Mouse (Mus musculus): ENCODE data around the gene Ltc4s.

The Ltc4s gene

DNA sequence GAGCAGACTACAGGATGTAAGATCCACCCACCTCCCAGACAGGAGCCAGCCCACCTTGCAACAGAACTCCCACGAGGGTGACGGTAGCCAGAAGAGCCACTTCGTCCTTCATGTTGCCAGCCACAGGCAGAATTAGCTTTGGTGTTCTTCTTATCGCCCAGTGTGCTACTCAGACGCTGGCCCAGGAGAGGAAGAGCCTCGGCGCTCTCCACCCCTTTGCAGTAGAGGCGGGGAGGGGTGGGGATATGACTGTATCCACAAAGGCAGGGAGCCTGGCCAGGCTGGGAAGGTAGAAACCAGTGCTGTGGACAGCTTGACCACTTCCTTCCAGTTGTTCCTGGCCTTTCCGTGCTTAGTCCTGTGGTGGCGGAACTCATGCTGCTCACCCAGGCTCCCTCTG is at the start of gene Ltc4s:
Gene Ltc4s, minus strand, starts transcription at position 293 of the 400 bp plus-strand sequence.
- DNase-seq (ENCODE audit: low spot score) = no peak

GRCm38 (mm10) chr11:50286428-50286827 is 48.0 kb upstream of the Ltc4s start:
- DNase-seq (ENCODE audit: low spot score) = no peak

DNA sequence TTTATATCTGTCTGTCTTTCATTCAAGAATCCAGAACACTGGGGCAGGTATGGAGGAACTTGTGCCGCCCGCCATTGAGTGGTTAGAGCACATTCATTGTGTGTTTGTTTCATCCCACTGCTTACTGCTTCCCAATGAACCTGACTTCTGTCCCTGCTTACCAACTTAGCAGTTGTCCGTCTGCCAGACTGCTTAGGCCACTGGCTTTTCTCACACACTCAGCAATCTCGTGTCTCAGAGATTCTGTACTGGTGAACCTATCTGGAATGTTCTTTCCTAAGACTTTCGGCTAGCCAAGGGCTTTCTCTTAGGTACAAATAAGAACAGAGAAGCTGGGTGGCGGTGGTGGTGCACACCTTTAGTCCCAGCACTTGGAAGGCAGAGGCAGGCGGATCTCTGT is 47.3 kb upstream of the Ltc4s start:
- no peak for DNase-seq (ENCODE audit: low spot score)

- DNase-seq (ENCODE audit: low spot score) = no peak
Measured at GRCm38 (mm10) chr11:50285263-50285662, 46.8 kb upstream of the Ltc4s start.

GRCm38 (mm10) chr11:50280053-50280452 is 41.6 kb upstream of the Ltc4s start:
- DNase-seq (ENCODE audit: low spot score) = no peak

DNA sequence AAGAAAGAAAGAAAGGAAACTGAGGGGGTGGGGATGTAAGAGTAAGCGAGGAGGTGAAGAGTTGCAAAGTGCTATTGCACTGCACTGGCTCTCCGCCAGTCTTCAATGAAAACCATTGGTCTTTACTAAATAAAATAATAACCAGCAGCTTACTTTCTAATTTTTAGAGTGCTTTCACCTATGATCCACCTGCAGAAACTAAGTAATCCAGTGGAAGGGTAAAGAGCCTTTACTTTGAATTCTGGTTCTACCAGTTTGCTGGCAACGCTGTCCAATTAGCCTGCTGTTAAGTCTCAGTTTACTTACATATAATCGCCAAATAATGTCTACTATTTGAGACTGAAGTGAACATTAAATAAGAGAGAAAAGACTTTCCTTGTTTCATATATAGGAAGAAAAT is 40.6 kb upstream of the Ltc4s start:
- DNase-seq (ENCODE audit: low spot score) = no peak

- no peak for DNase-seq (ENCODE audit: low spot score)
Measured at GRCm38 (mm10) chr11:50277706-50278105, 39.3 kb upstream of the Ltc4s start.

GRCm38 (mm10) chr11:50277025-50277424 is 38.6 kb upstream of the Ltc4s start:
- no peak for DNase-seq (ENCODE audit: low spot score)

- no peak for DNase-seq (ENCODE audit: low spot score)
Measured at GRCm38 (mm10) chr11:50275568-50276151, 37.2 kb upstream of the Ltc4s start.

GRCm38 (mm10) chr11:50275077-50275476 is 36.7 kb upstream of the Ltc4s start:
- DNase-seq (ENCODE audit: low spot score) = no peak

GRCm38 (mm10) chr11:50272819-50273218 is 34.4 kb upstream of the Ltc4s start:
- DNase-seq (ENCODE audit: low spot score) = no peak

DNA sequence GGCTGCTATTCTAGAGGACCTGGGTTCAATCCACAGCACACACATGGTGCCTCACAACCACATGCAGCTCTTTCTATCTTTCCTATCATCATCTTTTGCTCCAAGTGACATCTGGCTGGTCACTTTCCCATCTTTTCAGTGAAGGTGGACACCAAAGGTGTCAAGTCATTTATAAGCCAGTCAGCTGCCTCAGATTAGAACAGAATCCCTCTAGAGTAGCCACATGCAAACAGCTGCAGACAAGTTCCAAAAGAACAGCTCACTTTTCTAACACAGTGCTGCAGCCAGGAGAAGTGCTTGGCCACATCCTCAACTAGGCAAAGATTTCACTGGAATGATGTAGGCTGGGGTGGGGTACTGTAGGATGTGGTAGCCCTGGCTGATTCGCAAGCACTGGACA is 31.5 kb upstream of the Ltc4s start:
- DNase-seq (ENCODE audit: low spot score) = no peak

DNA sequence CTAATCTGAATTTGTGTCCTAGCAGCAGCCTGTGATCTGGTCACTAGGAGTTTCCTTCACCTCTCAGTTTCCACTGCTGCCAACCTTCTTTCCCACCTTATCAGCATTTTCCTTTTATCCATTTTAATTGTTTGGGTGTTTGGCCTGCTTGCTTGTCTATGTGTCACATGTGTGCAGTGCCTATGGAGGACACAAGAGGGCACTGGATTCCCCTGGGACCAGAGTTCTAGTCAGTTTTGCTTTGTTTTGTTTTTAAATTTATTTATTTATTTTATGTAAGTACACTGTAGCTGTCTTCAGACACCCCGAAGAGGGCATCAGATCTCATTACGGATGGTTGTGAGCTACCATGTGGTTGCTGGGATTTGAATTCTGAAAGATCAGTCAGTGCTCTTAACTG is 30.7 kb upstream of the Ltc4s start:
- no peak for DNase-seq (ENCODE audit: low spot score)

DNA sequence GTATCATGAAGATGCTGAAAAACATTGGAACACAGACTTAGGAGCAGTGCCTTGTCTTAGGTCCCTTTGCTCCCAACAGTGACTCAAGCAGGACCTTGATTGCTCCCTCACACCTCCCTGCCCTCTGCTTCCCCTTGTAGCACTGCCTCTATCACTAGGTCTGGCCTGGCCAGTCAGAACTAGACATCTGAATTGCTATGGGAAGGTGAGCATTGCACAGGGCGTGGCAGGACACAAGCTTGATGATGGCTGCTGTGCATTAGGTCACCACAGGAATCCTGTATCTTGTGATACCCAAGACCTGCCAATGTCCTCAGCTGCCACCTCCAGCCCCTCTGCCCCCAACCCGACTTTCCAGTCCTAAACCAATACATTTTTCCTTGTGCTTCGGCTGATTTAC is 28.6 kb upstream of the Ltc4s start:
- no peak for DNase-seq (ENCODE audit: low spot score)

GRCm38 (mm10) chr11:50265931-50266330 is 27.5 kb upstream of the Ltc4s start:
- no peak for DNase-seq (ENCODE audit: low spot score)

DNA sequence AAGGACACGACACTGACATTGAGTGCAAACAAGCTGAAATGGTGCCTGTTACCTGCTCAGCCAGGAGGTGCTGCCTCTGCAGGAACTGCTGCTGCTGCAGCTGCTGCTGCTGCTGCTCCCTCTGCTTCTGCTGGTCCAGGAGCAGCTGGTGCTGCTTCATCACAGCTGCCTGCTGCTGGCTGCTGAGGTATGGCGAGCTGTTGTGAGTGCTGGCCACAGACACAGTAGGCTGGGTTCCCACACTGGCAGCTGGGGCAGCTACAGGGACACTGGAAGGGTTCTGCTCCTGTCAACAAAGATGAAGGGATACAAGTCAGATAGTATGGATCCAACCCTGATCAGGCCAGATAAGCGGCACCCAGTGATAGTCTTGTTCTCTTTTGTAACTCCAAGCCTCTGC is 24.8 kb upstream of the Ltc4s start:
- no peak for DNase-seq (ENCODE audit: low spot score)

DNA sequence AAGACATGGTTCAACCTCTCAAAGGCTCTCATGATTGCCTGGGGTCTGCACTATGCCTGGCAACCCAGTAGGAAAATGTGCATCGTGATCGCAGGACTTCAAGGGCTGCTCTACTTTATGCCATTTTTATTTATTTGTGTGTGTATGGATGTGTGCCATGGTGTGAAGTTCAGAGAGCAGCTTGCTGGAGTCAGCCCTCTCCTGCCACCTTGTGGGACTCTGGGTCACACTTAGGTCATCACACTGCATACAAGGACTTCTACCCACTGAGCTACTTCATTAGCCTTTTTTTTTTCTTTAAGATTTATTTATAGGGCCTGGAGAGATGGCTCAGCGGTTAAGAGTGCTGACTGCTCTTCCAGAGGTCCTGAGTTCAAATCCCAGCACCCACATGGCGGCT is 23.6 kb upstream of the Ltc4s start:
- DNase-seq (ENCODE audit: low spot score) = no peak

- DNase-seq (ENCODE audit: low spot score) = no peak
Measured at GRCm38 (mm10) chr11:50258310-50258709, 19.9 kb upstream of the Ltc4s start.

DNA sequence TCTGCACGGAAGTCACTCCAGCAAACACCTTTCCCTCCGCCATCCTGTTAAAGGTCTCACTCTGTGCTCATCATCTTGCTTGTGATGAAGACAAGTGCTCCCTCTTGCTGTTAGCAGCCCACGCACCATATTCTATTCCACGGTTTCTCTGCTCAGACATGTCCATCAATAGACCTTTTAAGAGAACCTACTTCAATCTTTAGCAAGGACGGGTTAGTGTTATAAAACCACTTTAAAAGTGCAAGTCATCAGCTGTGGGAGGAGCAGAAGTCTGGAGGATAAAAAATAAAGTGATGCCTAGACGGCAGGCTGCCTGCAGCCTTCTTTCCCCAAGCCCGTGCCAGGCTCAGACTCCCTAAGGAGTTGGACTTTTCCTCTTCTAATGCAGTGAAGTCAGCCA is 18.2 kb upstream of the Ltc4s start:
- no peak for DNase-seq (ENCODE audit: low spot score)

- no peak for DNase-seq (ENCODE audit: low spot score)
Measured at GRCm38 (mm10) chr11:50254010-50254580, 15.7 kb upstream of the Ltc4s start.

GRCm38 (mm10) chr11:50253393-50253792 is 15.0 kb upstream of the Ltc4s start:
- DNase-seq (ENCODE audit: low spot score) = no peak

- DNase-seq (ENCODE audit: low spot score) = no peak
Measured at GRCm38 (mm10) chr11:50252684-50253265, 14.4 kb upstream of the Ltc4s start.

DNA sequence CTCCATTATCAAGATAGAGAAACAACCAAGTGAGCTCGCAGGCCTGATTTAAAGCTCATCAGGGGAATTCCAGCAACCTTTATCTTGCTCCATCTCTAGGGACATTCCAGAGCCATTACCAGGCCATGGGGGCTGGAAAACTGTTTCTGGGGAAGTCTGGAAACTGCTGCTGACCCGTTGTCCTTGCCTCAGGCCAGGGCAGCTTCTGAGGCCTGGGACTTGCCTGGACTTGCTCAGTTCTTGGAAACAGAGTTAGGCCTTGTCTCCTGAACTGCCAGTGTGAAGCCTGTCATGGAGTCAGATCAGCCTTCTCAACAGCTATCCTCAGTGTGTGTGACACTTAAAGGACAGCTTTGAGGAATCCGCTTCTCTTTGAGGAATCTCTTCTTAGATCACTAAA is 13.8 kb upstream of the Ltc4s start:
- DNase-seq (ENCODE audit: low spot score) = no peak

Data from ovary, postnatal 14 days (tissue).